Mouse (Mus musculus) ES-CJ7 (cell line): Measurements from ENCODE around the gene Ccl27b.
"Not testable (repeated sequence)": the region's sequence is repeated elsewhere in the genome, so short reads cannot be mapped to it uniquely, and the experiment has no call there.

Experiments used
- DNase-seq: peaks from one replicate; pipeline ENCODE4 v3.0.0; 2011; ENCODE audit warnings: low read depth, low spot score

The Ccl27b gene

DNA sequence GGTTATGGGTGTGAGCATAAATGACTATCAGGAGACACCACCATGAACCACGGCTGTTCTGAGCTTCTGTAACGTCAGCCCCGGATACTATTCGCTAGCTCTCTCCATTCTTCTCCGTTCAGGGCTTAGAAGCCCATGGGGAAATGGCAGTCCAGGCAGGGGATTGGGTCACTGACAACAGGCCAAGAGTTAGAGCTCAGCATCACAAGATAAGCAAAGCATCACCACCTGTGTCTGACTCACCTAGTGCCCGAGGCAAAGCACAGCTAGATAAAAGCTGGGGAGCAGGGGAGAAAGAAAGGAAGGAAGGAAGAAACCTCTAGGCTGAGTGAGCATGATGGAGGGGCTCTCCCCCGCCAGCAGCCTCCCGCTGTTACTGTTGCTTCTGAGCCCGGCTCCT is at the start of gene Ccl27b:
Gene Ccl27b, plus strand, starts transcription at position 301 of the 400 bp plus-strand sequence.
- DNase-seq, result not testable (repeated sequence)

DNA sequence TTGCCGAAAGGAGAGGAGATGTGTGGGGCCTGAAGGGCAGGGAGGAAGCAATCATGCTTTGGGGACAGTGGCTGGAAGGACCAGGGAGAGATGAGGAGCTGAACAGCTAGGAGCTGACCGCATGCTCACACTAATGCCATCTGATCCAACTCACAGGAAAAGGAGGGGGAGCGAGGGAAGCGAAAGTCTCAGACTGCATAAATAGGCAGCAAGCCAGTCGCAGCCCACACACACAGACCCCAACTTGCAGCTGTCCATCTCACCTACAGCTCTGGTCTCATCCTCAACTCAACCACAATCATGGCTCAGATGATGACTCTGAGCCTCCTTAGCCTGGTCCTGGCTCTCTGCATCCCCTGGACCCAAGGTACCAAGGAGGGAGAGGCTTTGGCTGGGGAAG is 43.2 kb upstream of the Ccl27b start, which contains the start of gene Gm10591:
Gene Gm10591, plus strand, starts transcription at position 301 of the 400 bp plus-strand sequence.
- DNase-seq, result not testable (repeated sequence)

DNA sequence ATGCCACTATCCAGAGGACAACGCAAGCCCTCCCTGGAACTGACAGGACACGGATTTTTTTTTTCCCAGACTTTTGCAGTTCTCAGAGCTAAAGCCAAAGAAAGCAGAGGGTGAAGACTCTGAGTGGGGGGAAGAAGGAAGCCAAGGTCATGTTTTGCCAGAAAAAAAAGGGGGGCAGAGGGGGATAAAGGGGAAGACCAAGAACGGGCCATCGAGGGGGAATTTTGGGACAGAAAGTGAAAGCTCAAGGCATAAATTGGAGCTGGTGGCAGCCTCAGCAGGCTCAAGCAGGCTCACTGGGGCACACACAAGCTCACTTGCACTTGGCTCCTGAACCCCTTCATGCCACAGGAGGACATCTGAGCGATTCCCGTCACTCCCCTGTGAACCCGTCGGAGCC is 25.6 kb upstream of the Ccl27b start, which contains the start of gene Gm2564:
Gene Gm2564, plus strand, starts transcription at position 301 of the 400 bp plus-strand sequence.
- DNase-seq, result not testable (repeated sequence)

DNA sequence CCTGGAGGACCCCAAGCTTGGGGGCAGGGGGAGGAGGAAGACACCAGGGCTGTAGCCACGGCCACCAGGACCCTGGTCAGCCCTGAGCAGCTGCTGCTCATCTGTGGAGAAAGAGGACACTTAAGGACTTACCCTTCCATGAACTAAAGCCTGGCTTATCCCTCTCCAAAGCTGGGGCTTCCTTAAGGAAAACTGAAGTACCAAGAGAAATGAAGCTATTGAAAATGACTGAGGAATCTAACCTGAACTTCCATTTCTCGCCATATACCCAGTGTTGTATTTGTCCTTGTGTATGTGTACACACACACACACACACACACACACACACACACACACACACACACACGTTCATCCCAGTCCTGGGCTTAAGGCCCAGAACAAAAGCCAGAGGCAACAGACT is 6.7 kb downstream of the Ccl27b start, which contains the start of gene Il11ra2:
Gene Il11ra2, minus strand, starts transcription at position 101 of the 400 bp plus-strand sequence.
- DNase-seq, result not testable (repeated sequence)

DNA sequence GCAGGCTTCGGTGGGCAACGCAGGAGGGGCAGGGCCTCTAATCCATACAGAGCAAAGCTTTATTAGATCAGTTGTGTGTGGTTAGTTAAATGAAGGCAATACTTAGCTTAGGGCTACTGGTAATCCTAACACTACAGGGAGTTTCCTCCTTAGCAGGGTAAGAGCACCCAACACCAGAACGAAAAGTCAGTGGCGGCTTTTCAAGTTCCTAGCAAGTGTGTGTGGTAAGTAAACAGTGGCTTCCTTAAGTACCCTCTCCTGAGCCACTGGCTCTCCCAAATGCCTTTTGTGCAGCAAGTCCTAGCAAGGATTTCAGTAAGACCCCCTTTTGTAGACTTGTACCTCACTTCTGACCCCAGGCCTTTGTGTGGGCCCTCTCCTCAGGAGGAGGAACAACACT is 20.4 kb downstream of the Ccl27b start:
- DNase-seq, result not testable (repeated sequence)

DNA sequence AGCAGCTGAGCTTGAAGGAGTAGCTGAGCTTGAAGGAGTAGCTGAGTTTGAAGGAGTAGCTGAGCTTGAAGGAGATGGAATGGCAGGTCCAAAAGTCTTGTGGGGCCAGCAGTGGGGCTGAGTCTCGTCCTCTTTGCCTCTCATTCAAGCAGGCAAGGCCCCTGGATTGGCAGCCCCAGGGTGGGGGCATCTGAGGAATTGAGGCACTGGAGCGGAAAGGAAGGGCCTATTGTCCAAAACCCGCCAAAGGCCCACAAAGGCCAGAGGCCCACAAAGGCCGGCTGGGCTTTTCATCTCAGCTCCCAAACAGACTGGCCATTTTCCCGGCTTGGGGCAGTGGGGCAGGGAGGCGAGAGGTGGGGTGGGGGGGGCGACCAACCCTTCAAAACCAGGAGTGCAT is 24.3 kb downstream of the Ccl27b start:
- DNase-seq, result not testable (repeated sequence)

DNA sequence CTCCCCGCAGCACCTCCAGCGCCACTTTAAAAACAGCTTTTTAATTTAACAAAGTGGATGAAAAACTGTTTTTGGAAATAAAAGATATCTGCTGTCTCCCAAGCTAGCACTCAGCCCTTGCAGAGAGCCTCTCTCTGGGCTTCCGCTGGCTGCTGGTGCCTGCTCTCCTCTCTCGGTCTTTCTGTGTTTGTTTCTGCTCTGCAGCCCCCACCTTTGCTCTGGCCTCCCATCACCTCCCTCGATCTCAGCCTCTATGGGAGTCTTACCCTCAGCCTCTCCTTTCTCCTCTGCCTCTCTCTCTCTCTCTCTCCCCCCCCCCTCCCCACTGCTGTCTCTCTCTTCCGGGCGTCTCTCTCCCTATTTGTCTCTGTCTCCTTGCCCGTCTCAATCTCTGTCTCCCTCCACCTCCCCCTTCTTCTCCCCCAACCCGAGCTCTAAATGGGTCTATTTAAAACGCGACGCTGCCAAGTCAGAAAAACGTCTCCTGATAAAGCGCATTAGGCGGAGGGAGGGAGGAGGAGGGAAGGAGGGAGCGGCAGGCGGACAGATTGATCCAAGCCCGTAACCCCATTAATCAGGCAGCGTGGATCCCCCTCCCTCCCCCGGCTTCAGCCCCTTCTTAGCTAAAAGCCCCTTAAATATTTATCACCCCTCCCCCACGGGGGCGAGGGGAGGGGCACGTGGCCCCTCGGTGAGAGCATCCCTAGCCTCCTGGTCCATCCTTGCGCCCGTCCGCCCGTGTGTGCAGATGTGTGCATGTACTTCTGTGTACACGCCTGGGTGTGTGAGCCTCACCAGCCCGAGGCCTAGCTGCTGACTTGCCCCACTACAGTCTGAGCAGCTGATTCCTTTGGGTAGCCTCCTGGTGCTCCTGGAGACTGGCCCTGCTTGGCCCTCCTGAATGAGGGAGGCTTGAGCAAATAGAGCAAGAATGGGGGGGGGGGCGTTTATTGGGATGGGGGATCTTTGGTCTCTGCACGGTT is 25.6 kb downstream of the Ccl27b start:
- DNase-seq, result not testable (repeated sequence)

DNA sequence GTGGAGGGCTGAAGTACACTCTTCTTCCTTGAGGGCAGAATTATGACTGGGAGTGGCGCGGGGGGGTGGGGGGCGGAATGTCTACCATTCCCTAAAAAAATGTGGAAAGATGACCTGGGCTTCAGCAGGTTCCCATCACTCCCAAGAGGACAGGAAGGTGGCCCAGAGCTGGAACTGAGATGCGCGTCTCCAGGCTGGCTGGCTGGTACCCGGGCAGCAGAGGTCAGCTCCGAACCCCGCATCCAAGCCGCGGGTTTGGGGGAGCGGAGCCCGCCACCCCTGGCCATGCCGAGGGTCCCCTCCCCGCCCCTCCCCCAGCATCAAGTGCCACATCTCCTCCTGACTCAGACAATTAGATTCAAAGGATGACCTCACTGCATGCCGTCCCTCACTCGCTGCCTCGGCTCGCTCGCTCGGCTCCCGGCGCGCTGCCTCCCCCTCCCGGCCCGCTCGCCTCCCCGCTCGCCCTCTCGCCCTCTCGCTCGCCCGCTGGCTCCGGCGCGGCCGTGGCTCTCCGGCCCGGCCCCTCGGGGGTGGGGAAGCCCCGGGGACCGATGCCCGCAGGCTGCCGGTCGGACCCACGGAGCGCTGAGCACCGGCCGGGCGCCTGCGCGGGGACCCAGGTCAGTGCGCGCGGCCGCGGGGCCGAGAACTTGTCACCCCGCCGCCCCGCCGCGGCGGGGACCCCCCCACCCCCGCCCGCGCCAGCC is 26.6 kb downstream of the Ccl27b start:
- DNase-seq, result not testable (repeated sequence)

DNA sequence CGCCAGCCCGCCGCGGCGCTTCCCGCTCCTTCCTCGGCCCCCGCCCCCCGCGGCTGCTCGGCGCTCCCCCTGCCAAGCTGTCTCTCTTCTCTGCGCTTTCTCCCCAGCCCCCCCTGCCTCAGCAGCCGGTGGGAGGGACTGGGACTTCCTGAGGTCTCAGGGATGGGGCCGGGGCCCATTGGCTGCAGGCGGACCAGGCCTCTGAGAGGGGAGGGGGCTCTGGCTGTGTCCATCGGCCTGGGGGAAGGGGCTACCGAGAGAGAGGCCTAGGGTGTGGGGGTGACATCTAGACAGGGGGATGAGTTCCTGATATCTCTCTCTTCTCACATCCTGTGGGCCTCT is 27.1 kb downstream of the Ccl27b start:
- DNase-seq, result not testable (repeated sequence)
